Mouse (Mus musculus) forebrain, embryonic 16.5 days (tissue): ENCODE measurements around the gene Ubac2. TPM values are rescaled to one million over a fixed set of nuclear protein-coding genes. Genes with fewer than 3 reads are reported as not detected.
A peak's percentile ranks its signal among the peaks of the same experiment; 100 is the strongest.

ENCODE experiments used
- ATAC-seq: fragments of 200-750 bp; cut with Nextera tagmentation; 2 replicates; pipeline ENCODE4 v1.8.0; 2017; ENCODE audit warnings: mild to moderate bottlenecking, moderate library complexity
- H3K27ac ChIP-seq: fragments of 300-500 bp; sonication (generic); 2 replicates; pipeline ENCODE4 v1.5.1; 2014; ENCODE audit warnings: low read length, control low read depth
- H3K27me3 ChIP-seq: fragments of 300-500 bp; sonication (generic); replicated peaks from 2 replicates; pipeline ENCODE4 v1.6.1; 2014; ENCODE audit warnings: low read length; ENCODE audit not compliant: control insufficient read depth, insufficient read depth
- H3K36me3 ChIP-seq: fragments of 300-500 bp; sonication (generic); 2 replicates; pipeline ENCODE4 v1.6.1; 2014; ENCODE audit not compliant: control insufficient read depth, insufficient read depth
- H3K4me1 ChIP-seq: fragments of 300-500 bp; sonication (generic); replicated peaks from 2 replicates; pipeline ENCODE4 v1.6.1; 2014; ENCODE audit warnings: low read length; ENCODE audit not compliant: control insufficient read depth, insufficient read depth
- H3K4me2 ChIP-seq: fragments of 300-500 bp; sonication (generic); 2 replicates; pipeline ENCODE4 v1.6.1; 2014; ENCODE audit warnings: mild to moderate bottlenecking, low read length, control low read depth
- H3K4me3 ChIP-seq: fragments of 300-500 bp; sonication (generic); replicated peaks from 2 replicates; pipeline ENCODE4 v1.5.1; 2014; ENCODE audit warnings: mild to moderate bottlenecking, low read length, control low read depth
- H3K9ac ChIP-seq: fragments of 300-500 bp; sonication (generic); replicated peaks from 2 replicates; pipeline ENCODE4 v1.6.1; 2014; ENCODE audit warnings: low read depth, low read length, control low read depth
- H3K9me3 ChIP-seq: fragments of 300-500 bp; sonication (generic); 2 replicates; pipeline ENCODE4 v1.6.1; 2016; ENCODE audit warnings: low read length; ENCODE audit not compliant: control insufficient read depth
- WGBS: fragments of 180-500 bp; shearing (Covaris S2); extraction: QIAGEN DNeasy Blood & Tissue Kit; methylation state at CpG from one replicate; pipeline ENCODE4 v1.1.7; 2014; 5-methylcytosine and 5-hydroxymethylcytosine counted together
- polyA plus RNA-seq: library from polyadenylated mRNA; unstranded; fragments of >200 nt; fragmentation: Nextera tagmentation; extraction: Ambion mirVana; gene quantifications from 2 replicates; pipeline ENCODE4 v1.2.1, GENCODE M21; 2015

The Ubac2 gene
- polyA plus RNA-seq, 1 experiment from 2014 or later = 51.0 TPM

DNA sequence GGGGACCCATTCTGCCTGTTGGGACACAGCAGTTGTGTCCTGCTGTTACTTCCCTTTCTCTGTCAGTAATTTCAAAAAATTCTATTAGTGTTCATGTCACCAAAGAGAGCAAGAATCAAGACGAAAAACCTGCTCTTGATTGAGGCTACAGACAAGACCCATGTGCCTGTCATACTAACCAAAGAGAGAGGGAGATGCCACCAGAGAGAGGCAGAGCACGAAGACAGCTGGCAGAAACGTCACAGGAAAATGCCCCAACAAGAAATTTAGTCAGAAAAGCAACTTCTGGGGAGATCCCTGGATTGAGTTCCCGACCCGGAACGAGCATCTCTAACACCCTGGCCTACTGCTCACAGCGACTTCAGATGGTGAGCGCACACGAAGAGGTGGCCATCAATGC, 170.4 kb downstream of the Ubac2 start:
- no peak overlapping the region for H3K9ac ChIP-seq
- H3K4me2 ChIP-seq = no peak overlapping the region
- no peaks in the 10 kb centered on the region for H3K27me3 ChIP-seq
- H3K9me3 ChIP-seq = no peaks in the 10 kb centered on the region
- no peaks in the 10 kb centered on the region for H3K36me3 ChIP-seq
- ATAC-seq = no peak
- no peak overlapping the region for H3K4me3 ChIP-seq
- 82% methylated on average over 9 of the region's 9 CpGs for WGBS
- no peaks in the 10 kb centered on the region for H3K4me1 ChIP-seq
- H3K27ac ChIP-seq = no peak overlapping the region

DNA sequence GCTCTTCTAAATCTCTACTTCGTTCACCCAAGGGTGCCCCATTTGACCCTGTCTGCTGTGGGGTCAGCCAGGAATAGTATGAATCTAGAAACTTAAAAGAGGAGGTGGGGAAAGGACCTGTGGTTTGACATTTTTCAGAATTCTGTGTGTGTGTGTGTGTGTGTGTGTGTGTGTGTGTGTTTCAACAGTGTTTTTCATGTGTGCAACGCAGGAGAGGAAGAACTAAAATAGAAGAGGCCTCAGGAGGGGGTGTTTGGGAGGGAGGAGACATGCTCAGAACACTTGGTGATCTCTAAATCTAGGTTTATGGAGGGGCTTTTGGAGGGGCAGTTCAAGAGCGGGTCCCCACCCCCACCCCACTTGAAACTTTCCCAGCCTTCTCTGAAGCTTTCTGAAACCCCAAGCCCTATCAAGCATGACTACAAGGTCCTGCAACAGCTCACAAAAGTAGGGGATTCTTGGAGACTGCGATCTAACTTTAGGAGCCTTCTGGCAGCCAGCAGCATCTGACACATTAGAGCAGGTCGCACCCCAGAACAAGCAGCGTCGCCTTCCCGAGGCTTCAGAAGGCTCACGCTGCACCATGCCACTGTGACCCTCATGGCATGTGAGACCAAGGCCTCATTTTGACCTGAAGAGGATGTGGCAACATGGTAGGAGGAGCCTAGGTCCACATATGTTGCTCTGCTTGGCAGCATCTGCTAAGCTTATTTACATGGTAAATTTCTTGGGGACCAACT, 174.6 kb downstream of the Ubac2 start:
- no peak overlapping the region for H3K4me3 ChIP-seq
- no peak overlapping the region for H3K9ac ChIP-seq
- no peaks in the 10 kb centered on the region for H3K27me3 ChIP-seq
- ATAC-seq = no peak
- H3K27ac ChIP-seq = no peak overlapping the region
- H3K4me1 ChIP-seq = no peaks in the 10 kb centered on the region
- no peaks in the 10 kb centered on the region for H3K9me3 ChIP-seq
- 89% methylated on average over 9 of the region's 9 CpGs for WGBS
- no peaks in the 10 kb centered on the region for H3K36me3 ChIP-seq
- H3K4me2 ChIP-seq = no peak overlapping the region

GRCm38 (mm10) chr14:122056871-122057270, 178.5 kb downstream of the Ubac2 start:
- no peak overlapping the region for H3K4me3 ChIP-seq
- no peak for ATAC-seq
- WGBS = 83% methylated on average over 6 of the region's 6 CpGs
- H3K27me3 ChIP-seq = no peaks in the 10 kb centered on the region
- no peaks in the 10 kb centered on the region for H3K4me1 ChIP-seq
- H3K4me2 ChIP-seq = no peak overlapping the region
- no peak overlapping the region for H3K27ac ChIP-seq
- no peaks in the 10 kb centered on the region for H3K36me3 ChIP-seq
- H3K9ac ChIP-seq = no peak overlapping the region
- no peaks in the 10 kb centered on the region for H3K9me3 ChIP-seq

DNA sequence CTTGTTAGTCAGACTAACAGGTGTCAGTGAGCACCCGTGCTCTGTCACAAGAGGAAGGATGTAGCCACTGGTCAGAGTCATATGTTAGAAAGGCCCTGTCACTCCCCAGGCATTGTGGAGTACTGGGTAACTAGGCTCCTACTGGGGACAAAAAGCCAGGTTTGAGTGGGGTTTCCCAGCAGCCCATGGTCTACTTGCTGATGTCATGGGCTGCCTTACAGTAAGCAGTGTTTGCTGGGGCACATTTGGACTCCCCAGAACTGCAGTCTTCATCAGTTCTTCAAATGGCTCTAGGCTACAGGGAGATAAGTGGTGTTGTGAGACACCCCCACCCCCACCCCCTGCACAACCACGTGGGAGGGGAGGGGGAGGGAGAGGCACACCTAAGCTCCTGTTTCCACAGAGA, 179.5 kb downstream of the Ubac2 start:
- Histone ChIP-seq H3K27me3 (no peaks in the 10 kb centered on the region), H3K4me3 (no peak overlapping the region), H3K36me3 (no peaks in the 10 kb centered on the region), H3K9ac (no peak overlapping the region), H3K9me3 (no peaks in the 10 kb centered on the region), H3K4me1 (no peaks in the 10 kb centered on the region), H3K27ac (no peak overlapping the region), H3K4me2 (no peak overlapping the region)
- 39% methylated on average over 2 of the region's 2 CpGs for WGBS
- no peak for ATAC-seq

DNA sequence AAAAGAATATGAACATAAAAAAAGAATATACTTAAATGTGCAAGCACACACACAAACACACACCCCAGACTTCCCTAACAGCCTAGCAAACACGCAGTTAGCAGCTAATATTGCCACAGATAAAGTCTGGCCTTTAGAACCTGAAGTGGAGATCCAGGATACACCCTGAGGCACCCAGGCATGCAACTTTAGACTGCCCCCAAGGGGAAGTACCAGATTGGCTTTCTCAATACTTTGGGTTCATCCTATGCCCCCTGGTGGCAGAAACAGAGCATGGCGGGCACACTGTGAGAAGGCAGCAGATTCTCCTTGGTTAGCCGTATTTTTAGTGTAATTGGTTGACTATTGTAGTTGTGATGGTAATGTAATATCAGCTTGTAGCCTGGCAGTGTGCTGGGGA, 182.2 kb downstream of the Ubac2 start:
- Histone ChIP-seq H3K9me3 (no peaks in the 10 kb centered on the region), H3K4me1 (no peaks in the 10 kb centered on the region), H3K4me3 (no peak overlapping the region), H3K4me2 (no peak overlapping the region), H3K9ac (no peak overlapping the region), H3K36me3 (no peaks in the 10 kb centered on the region), H3K27me3 (no peaks in the 10 kb centered on the region), H3K27ac (no peak overlapping the region)
- peak; percentile 72 for ATAC-seq
- 8% methylated on average over 3 of the region's 3 CpGs for WGBS

GRCm38 (mm10) chr14:122061376-122061775, 183.0 kb downstream of the Ubac2 start:
- no peak overlapping the region for H3K4me2 ChIP-seq
- no peaks in the 10 kb centered on the region for H3K36me3 ChIP-seq
- WGBS = 88% methylated on average over 6 of the region's 6 CpGs
- no peaks in the 10 kb centered on the region for H3K27me3 ChIP-seq
- H3K9ac ChIP-seq = no peak overlapping the region
- H3K4me3 ChIP-seq = no peak overlapping the region
- no peaks in the 10 kb centered on the region for H3K4me1 ChIP-seq
- no peak overlapping the region for H3K27ac ChIP-seq
- H3K9me3 ChIP-seq = no peaks in the 10 kb centered on the region
- ATAC-seq = no peak

- H3K4me1 ChIP-seq = no peaks in the 10 kb centered on the region
- no peaks in the 10 kb centered on the region for H3K27me3 ChIP-seq
- H3K27ac ChIP-seq = no peak overlapping the region
- no peak for ATAC-seq
- no peaks in the 10 kb centered on the region for H3K36me3 ChIP-seq
- H3K9ac ChIP-seq = no peak overlapping the region
- no peak overlapping the region for H3K4me2 ChIP-seq
- 80% methylated on average over 10 of the region's 10 CpGs for WGBS
- no peaks in the 10 kb centered on the region for H3K9me3 ChIP-seq
- H3K4me3 ChIP-seq = no peak overlapping the region
Measured at GRCm38 (mm10) chr14:122062411-122063090, 184.1 kb downstream of the Ubac2 start.

DNA sequence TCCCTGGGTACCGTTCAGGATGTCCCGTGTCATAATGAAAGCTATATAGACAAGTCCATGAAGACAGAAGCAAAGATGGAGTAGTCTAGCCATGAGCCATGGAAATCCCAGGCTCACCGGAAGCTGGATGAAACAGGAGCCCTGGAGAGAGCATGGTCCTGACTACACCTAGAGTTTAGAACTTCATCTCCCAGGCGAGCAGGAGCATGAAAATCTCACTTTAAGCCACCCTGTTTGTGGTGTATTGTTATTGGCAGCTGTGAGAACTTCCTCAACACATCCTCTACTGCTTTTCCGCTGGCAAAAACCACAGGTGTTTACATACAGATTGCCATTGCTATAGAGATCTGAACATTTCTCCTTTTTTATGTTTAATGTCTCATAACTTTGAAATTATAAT, 185.2 kb downstream of the Ubac2 start:
- Histone ChIP-seq H3K4me3 (no peak overlapping the region), H3K4me1 (no peaks in the 10 kb centered on the region), H3K9ac (no peak overlapping the region), H3K4me2 (no peak overlapping the region), H3K27ac (no peak overlapping the region), H3K36me3 (no peaks in the 10 kb centered on the region), H3K9me3 (no peaks in the 10 kb centered on the region), H3K27me3 (no peaks in the 10 kb centered on the region)
- ATAC-seq = no peak
- 81% methylated on average over 5 of the region's 5 CpGs for WGBS

- no peaks in the 10 kb centered on the region for H3K4me1 ChIP-seq
- no peaks in the 10 kb centered on the region for H3K9me3 ChIP-seq
- H3K9ac ChIP-seq = no peak overlapping the region
- no peak overlapping the region for H3K4me2 ChIP-seq
- WGBS = 8% methylated on average over 2 of the region's 2 CpGs
- no peaks in the 10 kb centered on the region for H3K27me3 ChIP-seq
- 0 out of 2 replicates have a peak, but pooled peaks have one; percentile 36 for ATAC-seq
- no peaks in the 10 kb centered on the region for H3K36me3 ChIP-seq
- H3K4me3 ChIP-seq = no peak overlapping the region
- H3K27ac ChIP-seq = no peak overlapping the region
Measured at GRCm38 (mm10) chr14:122064519-122064918, 186.1 kb downstream of the Ubac2 start.
